Mouse (Mus musculus) granulocyte monocyte progenitor cell, adult 5-6 weeks (primary cell): Measurements from ENCODE around the gene Creb3l2. TPM values are rescaled to one million over a fixed set of nuclear protein-coding genes. Genes with fewer than 3 reads are reported as not detected.
"Not testable (repeated sequence)": the region's sequence is repeated elsewhere in the genome, so short reads cannot be mapped to it uniquely, and the experiment has no call there.

Source experiments
- ATAC-seq: replicated peaks from 2 replicates; pipeline ENCODE4 v1.8.0; 2016; ENCODE audit warnings: mild to moderate bottlenecking, moderate TSS enrichment, inconsistent platforms; ENCODE audit not compliant: poor library complexity, severe bottlenecking
- total RNA-seq, 2 experiments: library from RNA; stranded (forward) in 1 of 2; stranded (reverse) in 1 of 2; fragments of 200-712, 200-1000 nt in 1 of 2; fragments of >200 nt in 1 of 2; fragmentation: Nextera tagmentation in 1 of 2; gene quantifications; 2 replicates each; pipeline ENCODE4 v1.2.3; 2014 to 2017

Gene Creb3l2
- 12.1 and 12.4 TPM in 2 replicates for total RNA-seq (2014; fragmentation: Nextera tagmentation)
- total RNA-seq (2017), result 3.9 and 4.2 TPM in 2 replicates

- ATAC-seq, result peak; percentile 94
Observed at GRCm38 (mm10) chr6:37442041-37442667, at the start of gene Creb3l2. Gene Creb3l2 (minus strand): TSS chr6:37442146.

GRCm38 (mm10) chr6:37486502-37486901 is 44.6 kb upstream of the Creb3l2 start:
- ATAC-seq, result no peak

GRCm38 (mm10) chr6:37484588-37485070 is 42.7 kb upstream of the Creb3l2 start:
- ATAC-seq, result no peak

- ATAC-seq, result no peak
Observed at GRCm38 (mm10) chr6:37483262-37483661, 41.3 kb upstream of the Creb3l2 start.

GRCm38 (mm10) chr6:37481147-37481546 is 39.2 kb upstream of the Creb3l2 start:
- ATAC-seq, result no peak

- no peak for ATAC-seq
Observed at GRCm38 (mm10) chr6:37480008-37480407, 38.1 kb upstream of the Creb3l2 start.

- ATAC-seq, result no peak
Observed at GRCm38 (mm10) chr6:37478481-37478880, 36.5 kb upstream of the Creb3l2 start.

- ATAC-seq, result no peak
Observed at GRCm38 (mm10) chr6:37473674-37474342, 31.9 kb upstream of the Creb3l2 start.

- ATAC-seq, result no peak
Observed at GRCm38 (mm10) chr6:37470216-37470615, 28.3 kb upstream of the Creb3l2 start.

- no peak for ATAC-seq
Observed at GRCm38 (mm10) chr6:37465847-37466246, 23.9 kb upstream of the Creb3l2 start.

GRCm38 (mm10) chr6:37465356-37465755 is 23.4 kb upstream of the Creb3l2 start:
- no peak for ATAC-seq

- no peak for ATAC-seq
Observed at GRCm38 (mm10) chr6:37464585-37464984, 22.6 kb upstream of the Creb3l2 start.

GRCm38 (mm10) chr6:37463517-37464482 is 21.9 kb upstream of the Creb3l2 start:
- peak; percentile 100 for ATAC-seq

- ATAC-seq, result no peak
Observed at GRCm38 (mm10) chr6:37460681-37461080, 18.7 kb upstream of the Creb3l2 start.

- not testable (repeated sequence) for ATAC-seq
Observed at GRCm38 (mm10) chr6:37459656-37460055, 17.7 kb upstream of the Creb3l2 start.

- no peak for ATAC-seq
Observed at GRCm38 (mm10) chr6:37457990-37458655, 16.2 kb upstream of the Creb3l2 start.

GRCm38 (mm10) chr6:37455540-37455939 is 13.6 kb upstream of the Creb3l2 start:
- ATAC-seq, result no peak

- no peak for ATAC-seq
Observed at GRCm38 (mm10) chr6:37453047-37453446, 11.1 kb upstream of the Creb3l2 start.

- ATAC-seq, result peak; percentile 50
Observed at GRCm38 (mm10) chr6:37451664-37452063, 9.7 kb upstream of the Creb3l2 start.
